Mouse (Mus musculus) ES-E14 (cell line): ENCODE data around the gene Plekhm2.

Experiments used
- CHD2 ChIP-seq: IDR thresholded peaks from 2 replicates; pipeline ENCODE4 v1.6.1; 2014; ENCODE audit warnings: mild to moderate bottlenecking, low read depth, low read length, inconsistent platforms
- HCFC1 ChIP-seq: IDR thresholded peaks from 2 replicates; pipeline ENCODE4 v1.6.1; 2012; ENCODE audit warnings: low read length, inconsistent platforms, borderline replicate concordance; ENCODE audit not compliant: insufficient read depth
- ZC3H11A ChIP-seq: IDR thresholded peaks from 2 replicates; pipeline ENCODE4 v1.6.1; 2012; ENCODE audit warnings: low read depth, mild to moderate bottlenecking, inconsistent platforms, low read length, borderline replicate concordance

- TF ChIP-seq ZC3H11A (no peak), CHD2 (no peak), HCFC1 (no peak)
These were observed 34.7 kb downstream of the Plekhm2 start for GRCm38 (mm10) chr4:141630021-141630420.
